Mouse (Mus musculus) gonadal fat pad, adult 2 months (tissue): ENCODE results near the gene Ifit1bl1. TPM values are rescaled to one million over a fixed set of nuclear protein-coding genes. Genes with fewer than 3 reads are reported as not detected.

Experiments
- DNase-seq: peaks from one replicate; pipeline ENCODE4 v3.0.0-alpha.2; 2012; ENCODE audit warnings: low read depth
- polyA plus RNA-seq: library from polyadenylated mRNA; depleted of rRNA; stranded (reverse); fragments of >200 nt; gene quantifications from 2 replicates; pipeline ENCODE4 v1.2.3, GENCODE M21; 2012; rRNA removed

Ifit1bl1 gene
- polyA plus RNA-seq, 1 experiment = 0.12 TPM

DNA sequence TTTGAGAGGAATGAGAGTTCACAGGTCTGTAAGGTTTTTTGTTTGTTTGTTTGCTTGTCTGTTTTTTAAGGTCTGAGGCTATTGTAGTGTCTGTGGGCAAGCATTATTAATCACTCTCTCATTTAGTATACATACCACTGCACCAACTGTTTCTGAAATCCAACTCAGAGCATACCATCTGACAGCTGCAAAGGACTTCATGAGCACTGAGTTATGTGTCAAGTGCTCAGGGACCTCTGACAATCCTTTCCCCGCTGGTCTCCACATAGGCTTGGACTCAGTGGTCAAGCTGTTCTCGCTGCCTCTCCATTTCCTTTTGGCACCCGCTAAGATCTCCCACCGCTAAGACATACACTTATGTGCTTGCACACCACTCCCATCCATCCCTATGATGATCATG, 55.5 kb downstream of the Ifit1bl1 start:
- no peak for DNase-seq

Other genes starting within 250 kb of the Ifit1bl1 start
- 34.9 and 119 TPM in 2 replicates for gene Ch25h, start 126.8 kb downstream of the Ifit1bl1 start, polyA plus RNA-seq
- gene Lipa, start 74.5 kb downstream of the Ifit1bl1 start, polyA plus RNA-seq = 25.4 and 31.3 TPM in 2 replicates
- 1.5 TPM in 2 replicates for gene Ifit2, start 51.3 kb downstream of the Ifit1bl1 start, polyA plus RNA-seq
- 4.1 TPM in 2 replicates for gene Ifit3, start 18.4 kb downstream of the Ifit1bl1 start, polyA plus RNA-seq
- 1.0 and 1.1 TPM in 2 replicates for gene Ifit3b, start 6.0 kb upstream of the Ifit1bl1 start, polyA plus RNA-seq
- 0.03 and 0.10 TPM in 2 replicates for gene Ifit1bl2, start 38.8 kb upstream of the Ifit1bl1 start, polyA plus RNA-seq
- gene Ifit1, start 38.9 kb upstream of the Ifit1bl1 start, polyA plus RNA-seq = 2.3 and 2.6 TPM in 2 replicates
- 10.6 and 18.0 TPM in 2 replicates for gene Slc16a12, start 145.3 kb upstream of the Ifit1bl1 start, polyA plus RNA-seq